ENCODE assay signal across 7 mouse cellular contexts in genomic region chrX:48454495-48454878, GRCm38 (mm10). TPM values are rescaled to one million over a fixed set of nuclear protein-coding genes. Genes with fewer than 3 reads are reported as not detected.
DNase-seq lines count a peak whose midpoint lies in the region; ATAC-seq lines count a peak whose summit lies in the region.

No protein-coding gene starts in this region.

- H3K36me3 ChIP-seq in neural tube, embryonic 11.5 days (ENCODE audit: control insufficient read depth, insufficient read depth, low read length) = no peaks in the 10 kb centered on the region
- no peaks in the 10 kb centered on the region for H3K36me3 ChIP-seq in forebrain, embryonic 13.5 days (ENCODE audit: poor library complexity, severe bottlenecking)
- H3K36me3 ChIP-seq in liver, embryonic 12.5 days = no peaks in the 10 kb centered on the region
- H3K36me3 ChIP-seq in stomach, embryonic 16.5 days (ENCODE audit: control insufficient read depth, insufficient read depth, low read length) = no peaks in the 10 kb centered on the region

- H3K27me3 ChIP-seq in neural tube, embryonic 11.5 days (ENCODE audit: control insufficient read depth, insufficient read depth, low read length) = peaks cover 16% of the 10 kb centered on the region
- peaks cover 38% of the 10 kb centered on the region for H3K27me3 ChIP-seq in forebrain, embryonic 13.5 days
- H3K27me3 ChIP-seq in liver, embryonic 12.5 days (replicated peaks) = peaks cover 25% of the 10 kb centered on the region
- no peaks in the 10 kb centered on the region for H3K27me3 ChIP-seq in stomach, embryonic 16.5 days (ENCODE audit: control insufficient read depth, insufficient read depth, low read length)

- H3K4me3 ChIP-seq in neural tube, embryonic 11.5 days (ENCODE audit: low read depth, low read length) = peak overlapping the region; percentile 33
- peak overlapping the region; percentile 40 for H3K4me3 ChIP-seq in forebrain, embryonic 13.5 days
- H3K4me3 ChIP-seq in liver, embryonic 12.5 days = peak overlapping the region; percentile 66
- peak overlapping the region; percentile 65 for H3K4me3 ChIP-seq in stomach, embryonic 16.5 days (replicated peaks; ENCODE audit: low read length)

- no peak for DNase-seq in neural tube, embryonic 11.5 days (ENCODE audit: low spot score)
- DNase-seq in neural tube, embryonic 10.5 days (ENCODE audit: extremely low spot score, low spot score) = no peak
- no peak for DNase-seq in layer of hippocampus, postnatal 36 days
- no peak for DNase-seq in right cerebral cortex, postnatal 14 days

- no peaks in the 10 kb centered on the region for H3K4me1 ChIP-seq in neural tube, embryonic 11.5 days (ENCODE audit: control insufficient read depth, insufficient read depth, low read length)
- H3K4me1 ChIP-seq in forebrain, embryonic 13.5 days = no peaks in the 10 kb centered on the region
- peaks cover 37% of the 10 kb centered on the region for H3K4me1 ChIP-seq in liver, embryonic 12.5 days
- H3K4me1 ChIP-seq in stomach, embryonic 16.5 days (ENCODE audit: control insufficient read depth, insufficient read depth, low read length) = 0 out of 2 replicates have a peak, but pooled peaks cover 6% of the 10 kb centered on the region

- H3K9ac ChIP-seq in neural tube, embryonic 11.5 days (ENCODE audit: low read length) = no peak overlapping the region
- H3K9ac ChIP-seq in forebrain, embryonic 13.5 days = no peak overlapping the region
- H3K9ac ChIP-seq in liver, embryonic 12.5 days = peak overlapping the region; percentile 55
- peak overlapping the region; percentile 81 for H3K9ac ChIP-seq in stomach, embryonic 16.5 days (ENCODE audit: low read length)

- H3K27ac ChIP-seq in neural tube, embryonic 11.5 days (ENCODE audit: low read depth, low read length) = no peak overlapping the region
- no peak overlapping the region for H3K27ac ChIP-seq in forebrain, embryonic 13.5 days
- H3K27ac ChIP-seq in liver, embryonic 12.5 days = no peak overlapping the region
- H3K27ac ChIP-seq in stomach, embryonic 16.5 days (ENCODE audit: low read length) = peak overlapping the region; percentile 76

- 26% methylated on average over 12 of the region's 21 CpGs for WGBS in neural tube, embryonic 11.5 days
- WGBS in forebrain, embryonic 13.5 days = 24% methylated on average over 8 of the region's 21 CpGs
- 6% methylated on average over 13 of the region's 21 CpGs for WGBS in liver, embryonic 12.5 days (ENCODE audit: insufficient replicate concordance)
- 20% methylated on average over 18 of the region's 21 CpGs for WGBS in stomach, embryonic 16.5 days

- H3K4me2 ChIP-seq in neural tube, embryonic 11.5 days (ENCODE audit: low read depth) = peak overlapping the region; percentile 36
- H3K4me2 ChIP-seq in forebrain, embryonic 13.5 days = peak overlapping the region; percentile 56
- H3K4me2 ChIP-seq in liver, embryonic 12.5 days = peak overlapping the region; percentile 80
- H3K4me2 ChIP-seq in stomach, embryonic 16.5 days (ENCODE audit: low read depth, low read length) = peak overlapping the region; percentile 57

- no peak for ATAC-seq in neural tube, embryonic 11.5 days (ENCODE audit: insufficient read depth, low FRiP score, low TSS enrichment)
- peak; percentile 54 for ATAC-seq in forebrain, embryonic 13.5 days
- ATAC-seq in liver, embryonic 12.5 days = peak; percentile 44
- ATAC-seq in stomach, embryonic 16.5 days (ENCODE audit: insufficient read depth, low FRiP score) = peak; percentile 53

- H3K9me3 ChIP-seq in neural tube, embryonic 11.5 days (ENCODE audit: control insufficient read depth, low read length) = no peaks in the 10 kb centered on the region
- no peaks in the 10 kb centered on the region; the same call in 1 of the 2 replicates for H3K9me3 ChIP-seq in forebrain, embryonic 13.5 days (replicated peaks)
- no peaks in the 10 kb centered on the region for H3K9me3 ChIP-seq in liver, embryonic 12.5 days (replicated peaks)
- H3K9me3 ChIP-seq in stomach, embryonic 16.5 days (replicated peaks; ENCODE audit: control insufficient read depth, low read length) = no peaks in the 10 kb centered on the region

RNA-seq across cellular contexts. Expression of gene Elf4, which starts 8.4 kb away (rescaled TPM):
- polyA plus RNA-seq in neural tube, embryonic 11.5 days (2014; fragmentation: Nextera tagmentation; extraction: Ambion mirVana) = 1.9 and 2.3 TPM in 2 replicates
- 0.43 and 0.72 TPM in 2 replicates for polyA plus RNA-seq in forebrain, embryonic 13.5 days (2015; fragmentation: Nextera tagmentation; extraction: Ambion mirVana)
- polyA plus RNA-seq in liver, embryonic 12.5 days (2016; fragmentation: Nextera tagmentation; extraction: Ambion mirVana) = 4.0 and 4.3 TPM in 2 replicates
- polyA plus RNA-seq in stomach, embryonic 16.5 days (2015; fragmentation: Nextera tagmentation; extraction: Ambion mirVana) = 9.1 and 9.3 TPM in 2 replicates
- under 1 TPM; 0.56 to 0.70 TPM for total RNA-seq in layer of hippocampus, postnatal 36 days (2021)

RNA-seq across cellular contexts. Expression of gene Aifm1, which starts 58.9 kb away (rescaled TPM):
- 72.3 and 83.0 TPM in 2 replicates for polyA plus RNA-seq in neural tube, embryonic 11.5 days (2014; fragmentation: Nextera tagmentation; extraction: Ambion mirVana)
- polyA plus RNA-seq in forebrain, embryonic 13.5 days (2015; fragmentation: Nextera tagmentation; extraction: Ambion mirVana) = 57.7 and 59.8 TPM in 2 replicates
- polyA plus RNA-seq in liver, embryonic 12.5 days (2016; fragmentation: Nextera tagmentation; extraction: Ambion mirVana) = 73.2 and 73.9 TPM in 2 replicates
- 78.0 and 81.0 TPM in 2 replicates for polyA plus RNA-seq in stomach, embryonic 16.5 days (2015; fragmentation: Nextera tagmentation; extraction: Ambion mirVana)
- total RNA-seq in layer of hippocampus, postnatal 36 days (2021) = 10 to 100 TPM; 28.3 to 29.0 TPM

Comparison
In these comparisons a context has a peak if more than half of its experiments do, and no peak if none do; other contexts are left out.
1. H3K9ac ChIP-seq: peak in liver, embryonic 12.5 days (single experiment) and stomach, embryonic 16.5 days (single experiment); none in neural tube, embryonic 11.5 days (single experiment) and forebrain, embryonic 13.5 days (single experiment).
2. Peak in every context shown above with its lines, with median percentiles within 50 percentile points of each other: H3K4me2 ChIP-seq and H3K4me3 ChIP-seq.